Mouse (Mus musculus) G1E (cell line): ENCODE data around the gene Mettl17.

Experiments
- CTCF ChIP-seq: IDR thresholded peaks from 2 replicates; pipeline ENCODE4 v1.5.1; 2012; ENCODE audit warnings: low read depth, low read length, inconsistent platforms, mixed read lengths
- GATA2 ChIP-seq: IDR thresholded peaks from 2 replicates; pipeline ENCODE4 v1.6.1; 2012; ENCODE audit warnings: low read depth, low read length, inconsistent platforms, borderline replicate concordance

GRCm38 (mm10) chr14:51911301-51911700 is 26.7 kb downstream of the Mettl17 start:
- TF ChIP-seq CTCF (no peak), GATA2 (no peak)
